Mouse (Mus musculus): Measurements from ENCODE around the gene Sys1.

Gene Sys1

GRCm38 (mm10) chr2:164497691-164498268, 41.0 kb downstream of the Sys1 start:
- DNase-seq (ENCODE audit: low spot score): no peak

GRCm38 (mm10) chr2:164499317-164499716, 42.6 kb downstream of the Sys1 start:
- DNase-seq (ENCODE audit: low spot score): no peak

- DNase-seq (ENCODE audit: low spot score): no peak
Observed at GRCm38 (mm10) chr2:164500511-164500910, 43.7 kb downstream of the Sys1 start.

GRCm38 (mm10) chr2:164504919-164505318, 48.2 kb downstream of the Sys1 start:
- DNase-seq (ENCODE audit: low spot score): no peak

- no peak for DNase-seq (ENCODE audit: low spot score)
Observed at GRCm38 (mm10) chr2:164505619-164506347, 49.0 kb downstream of the Sys1 start.

GRCm38 (mm10) chr2:164507811-164508210, 51.0 kb downstream of the Sys1 start:
- no peak for DNase-seq (ENCODE audit: low spot score)

GRCm38 (mm10) chr2:164510621-164511190, 53.9 kb downstream of the Sys1 start:
- no peak for DNase-seq (ENCODE audit: low spot score)

- DNase-seq (ENCODE audit: low spot score): no peak
Observed at GRCm38 (mm10) chr2:164512121-164512909, 55.6 kb downstream of the Sys1 start.

GRCm38 (mm10) chr2:164513389-164513788, 56.6 kb downstream of the Sys1 start:
- no peak for DNase-seq (ENCODE audit: low spot score)

GRCm38 (mm10) chr2:164514916-164515315, 58.2 kb downstream of the Sys1 start:
- DNase-seq (ENCODE audit: low spot score): no peak

- DNase-seq (ENCODE audit: low spot score): peak; percentile 48
Observed at GRCm38 (mm10) chr2:164515897-164516296, 59.1 kb downstream of the Sys1 start.

- DNase-seq (ENCODE audit: low spot score): no peak
Observed at GRCm38 (mm10) chr2:164516592-164516991, 59.8 kb downstream of the Sys1 start.

GRCm38 (mm10) chr2:164517485-164518221, 60.9 kb downstream of the Sys1 start:
- DNase-seq (ENCODE audit: low spot score): peak; percentile 74

GRCm38 (mm10) chr2:164518266-164519170, 61.8 kb downstream of the Sys1 start:
- DNase-seq (ENCODE audit: low spot score): no peak

- DNase-seq (ENCODE audit: low spot score): no peak
Observed at GRCm38 (mm10) chr2:164519171-164519526, 62.4 kb downstream of the Sys1 start.

GRCm38 (mm10) chr2:164520782-164521181, 64.0 kb downstream of the Sys1 start:
- peak; percentile 58 for DNase-seq (ENCODE audit: low spot score)

GRCm38 (mm10) chr2:164521841-164522240, 65.1 kb downstream of the Sys1 start:
- DNase-seq (ENCODE audit: low spot score): no peak

- DNase-seq (ENCODE audit: low spot score): no peak
Observed at GRCm38 (mm10) chr2:164522280-164522679, 65.5 kb downstream of the Sys1 start.

GRCm38 (mm10) chr2:164523301-164523773, 66.6 kb downstream of the Sys1 start:
- no peak for DNase-seq (ENCODE audit: low spot score)

GRCm38 (mm10) chr2:164528557-164528956, 71.8 kb downstream of the Sys1 start:
- DNase-seq (ENCODE audit: low spot score): no peak

All from layer of hippocampus, adult 11-12 months (tissue).